Mouse (Mus musculus) lung, embryonic 15.5 days (tissue): ENCODE measurements at regions not wholly inside any gene's neighbourhood (a gene's known extent, or its start where the extent isn't known, plus 50 kb on each side); places are given as distances from the start of the nearest gene placed in this dataset.

Experiments
- ATAC-seq: fragments of 200-750 bp; cut with Nextera tagmentation; 2 replicates; pipeline ENCODE4 v1.8.0; 2017; ENCODE audit warnings: moderate number of reproducible peaks, borderline replicate concordance; ENCODE audit not compliant: low FRiP score, low TSS enrichment; ENCODE audit errors: extremely low read depth
- H3K27ac ChIP-seq: fragments of 300-500 bp; sonication (generic); 2 replicates; pipeline ENCODE4 v1.5.1; 2015; ENCODE audit warnings: moderate library complexity, mild to moderate bottlenecking, inconsistent platforms
- H3K27me3 ChIP-seq: fragments of 300-500 bp; sonication (generic); 2 replicates; pipeline ENCODE4 v1.6.1; 2015; ENCODE audit warnings: inconsistent platforms
- H3K36me3 ChIP-seq: fragments of 300-500 bp; sonication (generic); 2 replicates; pipeline ENCODE4 v1.6.1; 2015; ENCODE audit warnings: inconsistent platforms
- H3K4me1 ChIP-seq: fragments of 300-500 bp; sonication (generic); 2 replicates; pipeline ENCODE4 v1.6.1; 2015; ENCODE audit warnings: inconsistent platforms
- H3K4me2 ChIP-seq: fragments of 300-500 bp; sonication (generic); 2 replicates; pipeline ENCODE4 v1.6.1; 2015; ENCODE audit warnings: inconsistent platforms, mild to moderate bottlenecking, moderate library complexity
- H3K4me3 ChIP-seq: fragments of 300-500 bp; sonication (generic); 2 replicates; pipeline ENCODE4 v1.5.1; 2015; ENCODE audit warnings: mild to moderate bottlenecking, inconsistent platforms
- H3K9ac ChIP-seq: fragments of 300-500 bp; sonication (generic); 2 replicates; pipeline ENCODE4 v1.6.1; 2015; ENCODE audit warnings: inconsistent platforms
- H3K9me3 ChIP-seq: fragments of 300-500 bp; sonication (generic); 2 replicates; pipeline ENCODE4 v1.6.1; 2016; ENCODE audit warnings: inconsistent platforms
- WGBS: fragments of 180-500 bp; shearing (Covaris S2); methylation state at CpG from one replicate; pipeline ENCODE4 v1.1.7; 2015; 5-methylcytosine and 5-hydroxymethylcytosine counted together

- 56% methylated on average over 5 of the region's 5 CpGs for WGBS
Observed at GRCm38 (mm10) chr9:23122524-23122923, 100.4 kb upstream of the Bmper start.

GRCm38 (mm10) chr9:23123452-23123851 is 99.4 kb upstream of the Bmper start:
- Histone ChIP-seq H3K36me3 (no peaks in the 10 kb centered on the region), H3K4me2 (no peak overlapping the region), H3K27me3 (no peaks in the 10 kb centered on the region), H3K4me1 (no peaks in the 10 kb centered on the region), H3K27ac (no peak overlapping the region), H3K9me3 (no peaks in the 10 kb centered on the region), H3K9ac (no peak overlapping the region), H3K4me3 (no peak overlapping the region)
- 83% methylated on average over 3 of the region's 3 CpGs for WGBS
- no peak for ATAC-seq

More at GRCm38 (mm10) chr9:23122524-23122923, 100.4 kb upstream of the Bmper start:
- no peak overlapping the region for H3K27ac ChIP-seq
- no peak for ATAC-seq
- no peak overlapping the region for H3K4me2 ChIP-seq
- H3K27me3 ChIP-seq, result no peaks in the 10 kb centered on the region
- H3K9ac ChIP-seq, result no peak overlapping the region
- no peak overlapping the region for H3K4me3 ChIP-seq
- H3K9me3 ChIP-seq, result no peaks in the 10 kb centered on the region
- no peaks in the 10 kb centered on the region for H3K4me1 ChIP-seq
- H3K36me3 ChIP-seq, result no peaks in the 10 kb centered on the region

- no peaks in the 10 kb centered on the region for H3K27me3 ChIP-seq
- WGBS, result 36% methylated on average over 10 of the region's 10 CpGs
- no peak overlapping the region for H3K9ac ChIP-seq
- H3K36me3 ChIP-seq, result no peaks in the 10 kb centered on the region
- H3K4me3 ChIP-seq, result no peak overlapping the region
- H3K4me2 ChIP-seq, result no peak overlapping the region
- no peak overlapping the region for H3K27ac ChIP-seq
- no peaks in the 10 kb centered on the region for H3K4me1 ChIP-seq
- H3K9me3 ChIP-seq, result no peaks in the 10 kb centered on the region
- ATAC-seq, result no peak
Observed at GRCm38 (mm10) chr9:23125761-23126704, 96.8 kb upstream of the Bmper start.

GRCm38 (mm10) chr9:23127338-23128017 is 95.4 kb upstream of the Bmper start:
- Histone ChIP-seq H3K9ac (no peak overlapping the region), H3K4me1 (no peaks in the 10 kb centered on the region), H3K4me2 (no peak overlapping the region), H3K9me3 (no peaks in the 10 kb centered on the region), H3K4me3 (no peak overlapping the region), H3K27ac (no peak overlapping the region), H3K27me3 (no peaks in the 10 kb centered on the region), H3K36me3 (no peaks in the 10 kb centered on the region)
- 43% methylated on average over 9 of the region's 9 CpGs for WGBS
- ATAC-seq, result no peak

GRCm38 (mm10) chr9:23128018-23128369 is 94.9 kb upstream of the Bmper start:
- 59% methylated on average over 2 of the region's 2 CpGs for WGBS
- no peaks in the 10 kb centered on the region for H3K27me3 ChIP-seq

GRCm38 (mm10) chr9:23134006-23134405 is 88.9 kb upstream of the Bmper start:
- no peak overlapping the region for H3K4me3 ChIP-seq
- H3K9me3 ChIP-seq, result no peaks in the 10 kb centered on the region
- no peak overlapping the region for H3K9ac ChIP-seq
- H3K27me3 ChIP-seq, result no peaks in the 10 kb centered on the region
- H3K4me1 ChIP-seq, result peaks cover 21% of the 10 kb centered on the region
- no peak overlapping the region for H3K27ac ChIP-seq
- H3K4me2 ChIP-seq, result no peak overlapping the region
- H3K36me3 ChIP-seq, result no peaks in the 10 kb centered on the region
- ATAC-seq, result no peak
- WGBS, result 50% methylated on average over 2 of the region's 2 CpGs

More at GRCm38 (mm10) chr9:23128018-23128369, 94.9 kb upstream of the Bmper start:
- Histone ChIP-seq H3K36me3 (no peaks in the 10 kb centered on the region), H3K4me1 (no peaks in the 10 kb centered on the region), H3K9me3 (no peaks in the 10 kb centered on the region), H3K9ac (no peak overlapping the region), H3K4me3 (no peak overlapping the region), H3K27ac (no peak overlapping the region), H3K4me2 (no peak overlapping the region)
- no peak for ATAC-seq

GRCm38 (mm10) chr9:23134421-23135118 is 88.3 kb upstream of the Bmper start:
- no peak overlapping the region for H3K9ac ChIP-seq
- no peak overlapping the region for H3K4me3 ChIP-seq
- no peak overlapping the region for H3K27ac ChIP-seq
- 0 out of 2 replicates have a peak, but pooled peaks have one; percentile 29 for ATAC-seq
- H3K27me3 ChIP-seq, result no peaks in the 10 kb centered on the region
- peaks cover 21% of the 10 kb centered on the region for H3K4me1 ChIP-seq
- no peaks in the 10 kb centered on the region for H3K36me3 ChIP-seq
- whole genome bisulfite sequencing, result 42% methylated on average over 12 of the region's 12 CpGs
- H3K9me3 ChIP-seq, result no peaks in the 10 kb centered on the region
- no peak overlapping the region for H3K4me2 ChIP-seq

- Histone ChIP-seq H3K27ac (no peak overlapping the region), H3K9ac (no peak overlapping the region), H3K27me3 (no peaks in the 10 kb centered on the region), H3K4me3 (no peak overlapping the region), H3K9me3 (no peaks in the 10 kb centered on the region), H3K36me3 (no peaks in the 10 kb centered on the region), H3K4me1 (peaks cover 21% of the 10 kb centered on the region), H3K4me2 (no peak overlapping the region)
- ATAC-seq, result no peak
- WGBS, result 83% methylated on average over 5 of the region's 5 CpGs
Observed at GRCm38 (mm10) chr9:23136511-23136910, 86.4 kb upstream of the Bmper start.

GRCm38 (mm10) chr9:23137682-23138210 is 85.1 kb upstream of the Bmper start:
- Histone ChIP-seq H3K27me3 (no peaks in the 10 kb centered on the region), H3K27ac (0 out of 2 replicates have a peak overlapping the region, but pooled peaks have one; percentile 3), H3K4me1 (peaks cover 21% of the 10 kb centered on the region), H3K4me3 (no peak overlapping the region), H3K4me2 (no peak overlapping the region), H3K36me3 (no peaks in the 10 kb centered on the region), H3K9me3 (no peaks in the 10 kb centered on the region), H3K9ac (no peak overlapping the region)
- no peak for ATAC-seq
- 41% methylated on average over 5 of the region's 5 CpGs for WGBS

- Histone ChIP-seq H3K9ac (no peak overlapping the region), H3K27ac (no peak overlapping the region), H3K4me3 (no peak overlapping the region), H3K4me1 (peaks cover 13% of the 10 kb centered on the region), H3K36me3 (no peaks in the 10 kb centered on the region), H3K9me3 (no peaks in the 10 kb centered on the region), H3K27me3 (no peaks in the 10 kb centered on the region), H3K4me2 (no peak overlapping the region)
- WGBS, result 79% methylated on average over 4 of the region's 4 CpGs
- ATAC-seq, result no peak
Observed at GRCm38 (mm10) chr9:23139580-23140162, 83.2 kb upstream of the Bmper start.

GRCm38 (mm10) chr9:23144281-23144680 is 78.6 kb upstream of the Bmper start:
- ATAC-seq, result no peak
- Histone ChIP-seq H3K4me1 (no peaks in the 10 kb centered on the region), H3K9me3 (no peaks in the 10 kb centered on the region), H3K36me3 (no peaks in the 10 kb centered on the region), H3K9ac (no peak overlapping the region), H3K27ac (no peak overlapping the region), H3K4me2 (no peak overlapping the region), H3K4me3 (no peak overlapping the region), H3K27me3 (no peaks in the 10 kb centered on the region)
- 71% methylated on average over 7 of the region's 7 CpGs for WGBS
